Mouse (Mus musculus) limb, embryonic 11.5 days (tissue): ENCODE results near the gene Trim7. TPM values are rescaled to one million over a fixed set of nuclear protein-coding genes. Genes with fewer than 3 reads are reported as not detected.

Experiments
- ATAC-seq: fragments of 200-750 bp; cut with Nextera tagmentation; 2 replicates; pipeline ENCODE4 v1.8.0; 2017; ENCODE audit warnings: low read depth; ENCODE audit not compliant: insufficient number of reproducible peaks, low FRiP score, low TSS enrichment
- DNase-seq: peaks from one replicate; pipeline ENCODE4 v3.0.0-alpha.2; 2015; ENCODE audit warnings: low spot score
- H3K27ac ChIP-seq: fragments of 300-500 bp; sonication (generic); replicated peaks from 2 replicates; pipeline ENCODE4 v1.5.1; 2014; ENCODE audit warnings: low read depth, mild to moderate bottlenecking, low read length
- H3K27me3 ChIP-seq: fragments of 300-500 bp; sonication (generic); 2 replicates; pipeline ENCODE4 v1.6.1; 2014; ENCODE audit warnings: mild to moderate bottlenecking, low read length, mixed read lengths; ENCODE audit not compliant: control insufficient read depth, insufficient read depth
- H3K36me3 ChIP-seq: fragments of 300-500 bp; sonication (generic); 2 replicates; pipeline ENCODE4 v1.6.1; 2014; ENCODE audit warnings: mild to moderate bottlenecking, low read length, moderate library complexity, mixed read lengths; ENCODE audit not compliant: control insufficient read depth, insufficient read depth
- H3K4me1 ChIP-seq: fragments of 300-500 bp; sonication (generic); 2 replicates; pipeline ENCODE4 v1.6.1; 2014; ENCODE audit warnings: low read length, mixed read lengths; ENCODE audit not compliant: control insufficient read depth, insufficient read depth
- H3K4me2 ChIP-seq: fragments of 300-500 bp; sonication (generic); 2 replicates; pipeline ENCODE4 v1.6.1; 2014; ENCODE audit warnings: low read depth, mild to moderate bottlenecking, moderate library complexity; ENCODE audit not compliant: severe bottlenecking
- H3K4me3 ChIP-seq: fragments of 300-500 bp; sonication (generic); 2 replicates; pipeline ENCODE4 v1.5.1; 2014; ENCODE audit warnings: low read depth, low read length
- H3K9ac ChIP-seq: fragments of 300-500 bp; sonication (generic); 2 replicates; pipeline ENCODE4 v1.6.1; 2014; ENCODE audit warnings: mild to moderate bottlenecking, low read length
- H3K9me3 ChIP-seq: fragments of 300-500 bp; sonication (generic); 2 replicates; pipeline ENCODE4 v1.6.1; 2016; ENCODE audit warnings: low read length; ENCODE audit not compliant: control insufficient read depth
- WGBS: fragments of 180-500 bp; shearing (Covaris S2); extraction: QIAGEN DNeasy Blood & Tissue Kit; methylation state at CpG from one replicate; pipeline ENCODE4 v1.1.7; 2014; 5-methylcytosine and 5-hydroxymethylcytosine counted together
- polyA plus RNA-seq: library from polyadenylated mRNA; unstranded; fragments of >200 nt; fragmentation: Nextera tagmentation; extraction: Ambion mirVana; gene quantifications from 2 replicates; pipeline ENCODE4 v1.2.1, GENCODE M21; 2014

Gene Trim7
- polyA plus RNA-seq, 1 experiment from 2014 or later = 0.25 TPM

DNA sequence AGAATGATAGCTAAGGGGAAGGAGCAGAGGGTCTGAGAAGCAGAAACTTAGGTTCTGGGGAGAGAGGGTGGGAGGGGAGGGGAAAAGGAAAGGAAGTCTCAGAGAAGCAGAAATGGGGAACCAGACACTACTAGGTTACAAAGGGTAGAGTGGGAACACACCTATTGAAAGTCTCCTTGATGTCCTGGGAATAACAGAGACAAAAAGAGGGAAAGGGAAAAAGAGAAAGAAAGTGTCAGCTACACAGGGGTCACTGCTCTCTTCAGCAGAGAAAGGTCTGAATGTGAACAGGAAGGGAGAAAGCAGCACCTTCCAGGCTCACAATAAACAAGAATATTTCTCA lies 17.7 kb upstream of the Trim7 start:
- no peaks in the 10 kb centered on the region for H3K27me3 ChIP-seq
- H3K27ac ChIP-seq = no peak overlapping the region

DNA sequence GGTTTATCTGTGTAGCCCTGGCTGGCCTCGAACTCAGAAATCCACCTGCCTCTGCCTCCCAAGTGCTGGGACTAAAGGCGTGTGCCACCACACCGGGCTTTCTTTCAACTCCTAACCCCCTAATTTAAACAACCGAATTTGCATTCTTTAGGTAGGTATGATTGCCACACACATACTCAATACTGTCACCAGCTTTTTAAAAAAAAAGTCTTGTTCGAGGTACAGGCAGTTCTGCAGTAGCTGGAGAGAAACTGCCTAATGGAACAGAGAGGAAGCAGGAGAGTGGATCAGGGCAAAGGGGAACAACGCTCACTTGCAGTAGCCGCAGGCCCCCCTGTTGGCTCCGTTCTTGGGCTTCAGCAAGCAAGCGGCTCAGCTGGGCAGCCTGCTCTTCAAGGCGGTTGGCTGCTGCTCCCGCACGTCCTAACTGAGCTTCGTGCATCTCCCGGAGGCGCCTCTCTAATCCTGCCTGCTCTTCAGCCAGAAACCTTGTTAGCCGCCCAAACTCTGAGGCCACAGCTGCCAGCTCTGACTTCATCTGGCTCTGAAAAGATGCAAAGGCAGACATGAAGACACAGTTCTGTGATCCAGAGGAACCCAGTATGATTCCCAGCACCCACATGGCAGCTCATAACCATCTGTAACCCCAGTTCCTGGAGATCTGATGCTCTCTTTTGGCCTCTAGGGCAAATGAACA lies 17.1 kb upstream of the Trim7 start:
- Histone ChIP-seq H3K27me3 (no peaks in the 10 kb centered on the region), H3K36me3 (peaks cover 25% of the 10 kb centered on the region), H3K4me3 (no peak overlapping the region), H3K27ac (no peak overlapping the region), H3K9ac (no peak overlapping the region), H3K4me2 (no peak overlapping the region), H3K9me3 (no peaks in the 10 kb centered on the region), H3K4me1 (no peaks in the 10 kb centered on the region)
- ATAC-seq (no peak), DNase-seq (no peak)
- 75% methylated on average over 16 of the region's 16 CpGs for WGBS

More for the DNA sequence above, 17.7 kb upstream of the Trim7 start:
- Histone ChIP-seq H3K4me3 (no peak overlapping the region), H3K4me1 (no peaks in the 10 kb centered on the region), H3K4me2 (no peak overlapping the region), H3K36me3 (peaks cover 30% of the 10 kb centered on the region), H3K9me3 (no peaks in the 10 kb centered on the region), H3K9ac (no peak overlapping the region)
- DNase-seq = no peak
- ATAC-seq = no peak

DNA sequence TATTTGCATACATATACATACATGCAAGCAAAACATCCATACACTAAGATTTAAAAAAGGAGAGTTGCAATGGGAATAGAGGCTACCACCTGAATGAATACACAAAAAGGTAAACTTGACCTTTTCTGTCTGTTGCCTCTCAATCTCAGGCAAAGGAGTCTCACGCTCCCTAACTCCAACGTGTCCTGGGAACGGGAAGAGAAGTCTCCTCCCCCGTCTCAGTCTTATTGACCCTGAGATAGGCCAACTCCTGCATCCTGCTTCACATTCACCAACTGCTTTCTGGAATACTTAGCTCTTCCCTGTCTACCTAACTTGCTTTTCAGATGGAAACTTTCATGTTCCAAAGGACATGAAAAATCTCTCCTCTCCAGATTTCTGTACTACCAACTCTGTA lies 16.5 kb upstream of the Trim7 start:
- DNase-seq (no peak), ATAC-seq (no peak)
- Histone ChIP-seq H3K4me2 (no peak overlapping the region), H3K36me3 (peaks cover 20% of the 10 kb centered on the region), H3K27me3 (no peaks in the 10 kb centered on the region), H3K9me3 (no peaks in the 10 kb centered on the region), H3K4me3 (no peak overlapping the region), H3K9ac (no peak overlapping the region), H3K27ac (no peak overlapping the region), H3K4me1 (no peaks in the 10 kb centered on the region)
- WGBS = 69% methylated on average over 4 of the region's 4 CpGs

DNA sequence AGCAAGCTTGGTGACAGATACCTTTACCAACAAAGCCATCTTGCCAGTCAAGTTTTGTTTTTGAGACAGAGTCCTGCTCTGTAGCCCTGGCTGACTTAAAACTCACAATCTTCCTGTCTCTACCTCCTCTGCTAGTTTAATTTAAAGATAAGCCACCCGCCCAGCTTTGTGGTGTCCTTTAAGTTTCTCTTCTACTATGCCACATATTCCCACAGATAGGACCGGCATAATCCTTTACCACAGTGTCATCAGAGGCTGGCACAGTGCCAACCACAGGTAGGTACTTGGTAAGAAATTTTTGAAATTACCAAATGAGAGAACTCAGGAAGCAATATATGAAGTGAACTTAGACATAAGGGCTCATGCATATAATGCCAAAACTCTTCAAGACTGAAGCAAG lies 15.8 kb upstream of the Trim7 start:
- Histone ChIP-seq H3K4me3 (no peak overlapping the region), H3K9ac (no peak overlapping the region), H3K27me3 (no peaks in the 10 kb centered on the region), H3K36me3 (peaks cover 14% of the 10 kb centered on the region), H3K27ac (no peak overlapping the region), H3K4me1 (no peaks in the 10 kb centered on the region), H3K9me3 (no peaks in the 10 kb centered on the region), H3K4me2 (no peak overlapping the region)
- no peak for ATAC-seq
- 95% methylated on average over 2 of the region's 2 CpGs for WGBS
- DNase-seq = no peak

DNA sequence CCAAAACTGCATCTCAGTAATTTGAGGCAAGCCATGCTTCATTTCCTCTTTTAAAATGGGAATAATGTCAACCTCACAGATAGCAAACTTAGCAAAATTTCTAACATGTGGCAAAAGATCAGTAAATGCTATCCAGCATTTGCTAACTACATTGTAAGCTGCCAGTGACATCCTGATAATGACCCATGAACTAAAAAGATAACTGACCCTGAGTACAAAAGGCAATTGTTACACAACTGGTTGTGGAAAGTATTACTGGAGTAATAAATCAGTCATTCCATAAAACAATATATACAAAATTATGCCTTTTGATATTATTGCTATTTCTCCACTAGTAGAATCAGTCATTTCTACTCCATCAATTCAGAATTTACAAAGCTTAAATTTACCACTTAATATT lies 12.2 kb upstream of the Trim7 start:
- Histone ChIP-seq H3K4me1 (0 out of 2 replicates have a peak, but pooled peaks cover 3% of the 10 kb centered on the region), H3K4me2 (no peak overlapping the region), H3K9ac (no peak overlapping the region), H3K27me3 (no peaks in the 10 kb centered on the region), H3K36me3 (peaks cover 8% of the 10 kb centered on the region), H3K4me3 (no peak overlapping the region), H3K27ac (no peak overlapping the region), H3K9me3 (no peaks in the 10 kb centered on the region)
- ATAC-seq (no peak), DNase-seq (no peak)

DNA sequence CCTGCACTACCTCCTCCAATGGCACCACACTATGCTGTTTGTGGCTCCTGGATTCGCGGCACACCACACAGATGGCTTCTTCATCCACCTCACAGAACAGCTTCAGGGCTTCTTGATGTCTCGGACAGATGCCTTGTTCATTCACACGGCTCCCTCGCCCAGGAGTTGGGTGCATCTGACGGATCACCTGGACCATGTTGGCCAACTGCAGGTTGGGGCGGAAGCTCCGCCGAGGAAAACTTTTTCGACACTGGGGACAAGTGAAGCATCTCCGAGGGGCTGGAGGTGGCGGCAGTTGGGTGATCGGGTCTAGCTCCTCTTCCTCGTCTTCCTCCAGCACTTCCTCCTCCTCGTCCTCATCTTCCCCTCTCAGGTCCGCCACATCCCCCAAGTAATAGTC lies 10.1 kb upstream of the Trim7 start:
- Histone ChIP-seq H3K36me3 (peaks cover 4% of the 10 kb centered on the region; the same call in 1 of the 2 replicates), H3K27ac (no peak overlapping the region), H3K9me3 (no peaks in the 10 kb centered on the region), H3K4me3 (peak overlapping the region; percentile 66), H3K27me3 (no peaks in the 10 kb centered on the region), H3K9ac (no peak overlapping the region; the same call in 1 of the 2 replicates), H3K4me2 (peak overlapping the region; percentile 76), H3K4me1 (0 out of 2 replicates have a peak, but pooled peaks cover 3% of the 10 kb centered on the region)
- DNase-seq (no peak), ATAC-seq (no peak)
- WGBS = 81% methylated on average over 16 of the region's 16 CpGs

DNA sequence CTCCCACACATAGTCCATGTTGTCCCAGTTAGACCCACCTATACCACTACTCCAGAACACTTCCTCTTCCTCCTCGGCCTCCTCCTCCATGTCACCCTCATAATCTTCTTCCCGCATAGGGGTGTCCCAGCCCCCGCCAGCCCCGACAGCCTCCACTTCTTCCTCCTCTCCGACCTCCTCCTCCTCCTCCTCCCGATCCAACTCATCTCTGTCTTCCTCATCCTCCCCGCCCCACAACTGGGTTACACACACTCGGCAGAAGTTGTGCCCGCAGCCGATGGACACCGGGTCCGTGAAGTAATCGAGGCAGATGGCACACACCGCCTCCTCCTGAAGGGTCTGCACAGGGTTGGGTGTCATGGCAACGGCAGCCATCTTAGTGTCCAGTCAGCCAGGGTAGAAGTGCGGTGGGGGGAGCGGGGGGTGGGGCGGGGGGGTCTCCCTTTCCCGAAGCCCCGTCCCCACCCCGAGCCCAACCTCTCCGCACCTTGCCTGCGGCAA lies 9.6 kb upstream of the Trim7 start:
- H3K4me3 ChIP-seq = peak overlapping the region; percentile 66
- no peaks in the 10 kb centered on the region for H3K27me3 ChIP-seq
- ATAC-seq = peak; percentile 36
- 0 out of 2 replicates have a peak, but pooled peaks cover 3% of the 10 kb centered on the region for H3K4me1 ChIP-seq
- H3K9me3 ChIP-seq = no peaks in the 10 kb centered on the region
- H3K4me2 ChIP-seq = peak overlapping the region; percentile 76
- H3K9ac ChIP-seq = peak overlapping the region; percentile 76
- H3K36me3 ChIP-seq = peaks cover 4% of the 10 kb centered on the region; the same call in 1 of the 2 replicates
- H3K27ac ChIP-seq = 0 out of 2 replicates have a peak overlapping the region, but pooled peaks have one; percentile 11
- DNase-seq = no peak
- WGBS = 7% methylated on average over 23 of the region's 23 CpGs

DNA sequence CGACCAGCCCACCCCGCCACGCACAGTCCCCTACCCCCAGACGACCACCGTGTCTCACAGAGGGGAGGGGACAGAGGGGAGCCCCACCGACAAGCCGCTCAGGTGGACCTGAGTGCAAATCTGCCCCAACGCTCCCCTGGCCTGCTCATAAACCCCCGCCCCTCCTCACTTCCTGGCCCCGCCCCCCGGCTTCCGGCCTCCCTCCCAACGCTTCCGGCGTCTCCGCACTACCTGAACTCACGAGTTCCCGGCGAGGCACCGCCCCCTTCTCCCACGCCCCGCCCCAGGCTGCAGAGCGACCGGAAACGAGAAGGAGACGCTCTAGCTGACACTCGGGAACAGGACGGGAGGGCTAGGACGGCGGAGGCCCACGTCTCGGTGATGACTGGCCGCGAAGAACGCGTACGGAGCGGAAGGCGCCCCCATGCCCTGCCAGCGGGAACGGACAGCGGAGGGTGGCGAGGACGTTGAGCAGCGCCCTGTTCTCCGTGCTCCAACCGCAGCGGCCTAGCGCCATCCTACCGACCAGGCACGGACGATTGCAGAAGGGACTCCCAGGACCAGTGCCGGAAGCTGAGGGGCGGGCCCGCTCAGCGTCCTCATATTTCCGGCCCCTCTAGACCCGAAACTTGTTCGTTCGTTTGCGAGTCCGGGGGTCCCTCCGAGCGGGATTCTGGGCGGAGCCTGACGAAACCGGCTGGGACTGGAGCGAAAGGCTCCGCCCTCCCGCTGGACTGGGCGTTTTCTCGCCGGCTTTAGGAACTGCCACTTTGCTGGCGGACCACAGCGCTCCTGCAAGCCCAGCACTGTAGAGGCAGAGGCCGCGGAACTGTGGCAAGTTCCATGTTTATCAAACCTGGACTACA lies 8.9 kb upstream of the Trim7 start, which contains the start of gene Trim41:
Gene Trim41 (minus strand): TSS at position 554 of the 866 bp plus-strand sequence.
- DNase-seq = peak; percentile 99
- Histone ChIP-seq H3K36me3 (peaks cover 4% of the 10 kb centered on the region; the same call in 1 of the 2 replicates), H3K9ac (peak within 1 kb of the TSS; percentile 76), H3K9me3 (no peaks in the 10 kb centered on the region), H3K27me3 (no peaks in the 10 kb centered on the region), H3K27ac (peak within 1 kb of the TSS; percentile 83; the same call in 1 of the 2 replicates), H3K4me2 (peak within 1 kb of the TSS; percentile 76), H3K4me3 (peak within 1 kb of the TSS; percentile 66), H3K4me1 (0 out of 2 replicates have a peak, but pooled peaks cover 3% of the 10 kb centered on the region)
- peak; percentile 96 for ATAC-seq
- under 1% methylated on average over 63 of the region's 77 CpGs for WGBS
